Mouse (Mus musculus): ENCODE results near the gene Cfp. TPM values are rescaled to one million over a fixed set of nuclear protein-coding genes. Genes with fewer than 3 reads are reported as not detected.
A peak's percentile ranks its signal among the peaks of the same experiment; 100 is the strongest.

Cfp gene
- polyA plus RNA-seq, 1 experiment from 2014 or later, result 6.3 TPM

- H3K9me3 ChIP-seq (replicated peaks; ENCODE audit: control insufficient read depth, low read length, poor library complexity, severe bottlenecking), result no peaks in the 10 kb centered on the region
- peaks cover 2% of the 10 kb centered on the region; the same call in 1 of the 2 replicates for H3K4me1 ChIP-seq (ENCODE audit: control insufficient read depth, insufficient read depth, low read length)
- H3K9ac ChIP-seq (ENCODE audit: low read depth, low read length), result no peak overlapping the region
- no peak overlapping the region for H3K4me3 ChIP-seq (ENCODE audit: low read depth, low read length)
- H3K36me3 ChIP-seq (ENCODE audit: control insufficient read depth, insufficient read depth, low read length), result 0 out of 2 replicates have a peak, but pooled peaks cover 4% of the 10 kb centered on the region
- no peak overlapping the region for H3K27ac ChIP-seq (ENCODE audit: low read length)
- 90% methylated on average over 1 of the region's 1 CpGs for WGBS
- H3K27me3 ChIP-seq (ENCODE audit: control insufficient read depth, insufficient read depth, low read depth, low read length), result no peaks in the 10 kb centered on the region
- no peak overlapping the region for H3K4me2 ChIP-seq (ENCODE audit: low read length)
- ATAC-seq, result no peak
Measured at GRCm38 (mm10) chrX:20923506-20923905, 7.8 kb downstream of the Cfp start.

DNA sequence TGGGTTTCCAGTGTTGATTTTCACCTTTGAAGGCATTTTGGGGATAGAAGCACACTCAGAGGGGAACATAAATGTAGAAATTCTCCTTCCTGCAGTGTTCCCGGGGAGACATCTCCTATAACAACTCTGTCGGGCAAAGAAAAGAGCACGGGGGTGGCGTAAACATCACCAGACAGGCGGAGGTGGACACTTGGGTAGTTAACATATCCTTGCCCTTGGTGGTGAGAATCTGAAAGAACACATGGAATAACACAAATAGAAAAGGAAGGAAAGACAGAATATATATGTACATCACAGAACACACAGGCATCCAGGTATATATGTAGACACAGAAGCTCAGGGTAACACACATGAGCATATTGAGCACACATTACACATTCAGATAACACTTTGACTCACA lies 10.0 kb downstream of the Cfp start:
- no peaks in the 10 kb centered on the region for H3K9me3 ChIP-seq (replicated peaks; ENCODE audit: control insufficient read depth, low read length, poor library complexity, severe bottlenecking)
- peak overlapping the region; percentile 56 for H3K4me2 ChIP-seq (ENCODE audit: low read length)
- peaks cover 11% of the 10 kb centered on the region for H3K4me1 ChIP-seq (ENCODE audit: control insufficient read depth, insufficient read depth, low read length)
- 0 out of 2 replicates have a peak overlapping the region, but pooled peaks have one; percentile 60 for H3K27ac ChIP-seq (ENCODE audit: low read length)
- WGBS, result 42% methylated on average over 5 of the region's 5 CpGs
- no peaks in the 10 kb centered on the region for H3K27me3 ChIP-seq (ENCODE audit: control insufficient read depth, insufficient read depth, low read depth, low read length)
- H3K4me3 ChIP-seq (ENCODE audit: low read depth, low read length), result peak overlapping the region; percentile 69
- ATAC-seq, result peak; percentile 26
- no peak overlapping the region for H3K9ac ChIP-seq (ENCODE audit: low read depth, low read length)
- no peaks in the 10 kb centered on the region for H3K36me3 ChIP-seq (ENCODE audit: control insufficient read depth, insufficient read depth, low read length)

DNA sequence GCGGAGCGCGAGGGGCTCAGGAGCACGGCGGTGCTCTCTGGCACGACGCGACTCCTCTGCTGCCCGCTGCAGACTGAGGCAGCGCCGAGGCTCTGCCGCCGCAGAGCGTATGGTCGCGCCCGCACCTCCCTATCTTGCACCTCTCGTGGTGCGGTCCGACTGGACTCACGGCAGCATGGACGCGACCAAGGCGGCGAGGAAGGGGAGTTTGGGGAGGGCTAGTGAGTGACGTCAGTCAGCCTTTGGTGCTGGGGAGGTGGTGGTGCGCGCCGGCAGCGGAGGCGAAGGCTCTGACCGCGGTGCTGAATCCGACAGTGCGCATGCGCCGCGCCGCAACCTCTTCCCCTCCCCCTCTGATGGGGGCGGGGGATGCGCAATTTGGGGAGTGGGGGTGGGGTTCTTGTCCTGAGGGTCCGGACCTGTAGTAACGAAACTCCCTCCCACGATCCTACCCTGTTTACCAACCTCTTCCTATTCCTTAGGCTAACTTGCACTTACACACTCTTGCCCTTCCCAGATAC lies 10.5 kb downstream of the Cfp start, which contains the start of gene Syn1:
TSS of gene Syn1 (minus strand) at position 161 of the 521 bp plus-strand sequence.
- peaks cover 2% of the 10 kb centered on the region; the same call in 1 of the 2 replicates for H3K36me3 ChIP-seq (ENCODE audit: control insufficient read depth, insufficient read depth, low read length)
- peak; percentile 97 for ATAC-seq
- WGBS, result 25% methylated on average over 20 of the region's 44 CpGs

GRCm38 (mm10) chrX:20920249-20920843 lies 11.0 kb downstream of the Cfp start:
- H3K36me3 ChIP-seq (ENCODE audit: control insufficient read depth, insufficient read depth, low read length), result peaks cover 4% of the 10 kb centered on the region; the same call in 1 of the 2 replicates
- H3K4me1 ChIP-seq (ENCODE audit: control insufficient read depth, insufficient read depth, low read length), result peaks cover 11% of the 10 kb centered on the region
- peak overlapping the region; percentile 69 for H3K4me3 ChIP-seq (ENCODE audit: low read depth, low read length)
- no peaks in the 10 kb centered on the region for H3K9me3 ChIP-seq (replicated peaks; ENCODE audit: control insufficient read depth, low read length, poor library complexity, severe bottlenecking)
- H3K4me2 ChIP-seq (ENCODE audit: low read length), result peak overlapping the region; percentile 66
- no peaks in the 10 kb centered on the region for H3K27me3 ChIP-seq (ENCODE audit: control insufficient read depth, insufficient read depth, low read depth, low read length)
- H3K27ac ChIP-seq (ENCODE audit: low read length), result peak overlapping the region; percentile 83
- 21% methylated on average over 34 of the region's 49 CpGs for WGBS
- peak; percentile 69 for ATAC-seq
- peak overlapping the region; percentile 80 for H3K9ac ChIP-seq (ENCODE audit: low read depth, low read length)

More for the DNA sequence above, 10.5 kb downstream of the Cfp start, which contains the start of gene Syn1:
- Histone ChIP-seq H3K4me2 (ENCODE audit: low read length) (peak within 1 kb of the TSS; percentile 66), H3K4me1 (ENCODE audit: control insufficient read depth, insufficient read depth, low read length) (peaks cover 11% of the 10 kb centered on the region), H3K9ac (ENCODE audit: low read depth, low read length) (peak within 1 kb of the TSS; percentile 80), H3K4me3 (ENCODE audit: low read depth, low read length) (peak within 1 kb of the TSS; percentile 69), H3K9me3 (replicated peaks; ENCODE audit: control insufficient read depth, low read length, poor library complexity, severe bottlenecking) (no peaks in the 10 kb centered on the region), H3K27me3 (ENCODE audit: control insufficient read depth, insufficient read depth, low read depth, low read length) (no peaks in the 10 kb centered on the region), H3K27ac (ENCODE audit: low read length) (peak within 1 kb of the TSS; percentile 83)

DNA sequence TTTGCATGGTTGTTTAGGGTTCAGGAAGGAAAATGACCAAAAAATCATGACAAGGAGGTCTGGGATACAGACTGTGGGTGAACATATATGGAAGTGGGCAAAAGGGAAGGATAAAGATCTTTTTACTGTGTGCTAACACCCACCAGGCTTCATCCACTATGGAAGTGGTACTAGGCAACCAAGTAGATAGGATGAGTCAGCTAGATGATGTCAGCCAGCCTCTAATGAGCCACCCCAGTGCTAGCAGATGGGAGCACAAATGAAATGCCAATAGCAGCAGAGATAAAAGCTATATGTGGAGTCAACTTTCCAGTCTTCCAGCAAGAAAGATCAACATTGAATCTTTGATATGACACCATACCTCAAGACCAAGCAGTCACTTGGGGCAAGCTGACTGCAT lies 16.3 kb downstream of the Cfp start:
- H3K9me3 ChIP-seq (replicated peaks; ENCODE audit: control insufficient read depth, low read length, poor library complexity, severe bottlenecking), result no peaks in the 10 kb centered on the region
- H3K9ac ChIP-seq (ENCODE audit: low read depth, low read length), result no peak overlapping the region
- peaks cover 4% of the 10 kb centered on the region; the same call in 1 of the 2 replicates for H3K36me3 ChIP-seq (ENCODE audit: control insufficient read depth, insufficient read depth, low read length)
- H3K4me2 ChIP-seq (ENCODE audit: low read length), result no peak overlapping the region
- no peak overlapping the region for H3K27ac ChIP-seq (ENCODE audit: low read length)
- peaks cover 11% of the 10 kb centered on the region for H3K4me1 ChIP-seq (ENCODE audit: control insufficient read depth, insufficient read depth, low read length)
- H3K4me3 ChIP-seq (ENCODE audit: low read depth, low read length), result no peak overlapping the region
- no peak for ATAC-seq
- no peaks in the 10 kb centered on the region for H3K27me3 ChIP-seq (ENCODE audit: control insufficient read depth, insufficient read depth, low read depth, low read length)

GRCm38 (mm10) chrX:20913726-20914125 lies 17.6 kb downstream of the Cfp start:
- H3K9ac ChIP-seq (ENCODE audit: low read depth, low read length), result no peak overlapping the region
- WGBS, result 84% methylated on average over 6 of the region's 6 CpGs
- ATAC-seq, result no peak
- no peak overlapping the region for H3K4me3 ChIP-seq (ENCODE audit: low read depth, low read length)
- H3K4me1 ChIP-seq (ENCODE audit: control insufficient read depth, insufficient read depth, low read length), result peaks cover 8% of the 10 kb centered on the region
- no peaks in the 10 kb centered on the region for H3K27me3 ChIP-seq (ENCODE audit: control insufficient read depth, insufficient read depth, low read depth, low read length)
- H3K4me2 ChIP-seq (ENCODE audit: low read length), result no peak overlapping the region
- H3K27ac ChIP-seq (ENCODE audit: low read length), result no peak overlapping the region
- no peaks in the 10 kb centered on the region for H3K9me3 ChIP-seq (replicated peaks; ENCODE audit: control insufficient read depth, low read length, poor library complexity, severe bottlenecking)
- peaks cover 4% of the 10 kb centered on the region; the same call in 1 of the 2 replicates for H3K36me3 ChIP-seq (ENCODE audit: control insufficient read depth, insufficient read depth, low read length)

GRCm38 (mm10) chrX:20910074-20910473 lies 21.3 kb downstream of the Cfp start:
- no peak overlapping the region for H3K27ac ChIP-seq (ENCODE audit: low read length)
- no peaks in the 10 kb centered on the region for H3K9me3 ChIP-seq (replicated peaks; ENCODE audit: control insufficient read depth, low read length, poor library complexity, severe bottlenecking)
- H3K4me3 ChIP-seq (ENCODE audit: low read depth, low read length), result no peak overlapping the region
- H3K4me2 ChIP-seq (ENCODE audit: low read length), result no peak overlapping the region
- H3K27me3 ChIP-seq (ENCODE audit: control insufficient read depth, insufficient read depth, low read depth, low read length), result no peaks in the 10 kb centered on the region
- no peak for ATAC-seq
- H3K36me3 ChIP-seq (ENCODE audit: control insufficient read depth, insufficient read depth, low read length), result no peaks in the 10 kb centered on the region
- no peaks in the 10 kb centered on the region for H3K4me1 ChIP-seq (ENCODE audit: control insufficient read depth, insufficient read depth, low read length)
- H3K9ac ChIP-seq (ENCODE audit: low read depth, low read length), result no peak overlapping the region
- 48% methylated on average over 3 of the region's 3 CpGs for WGBS

Other genes with a start within 250 kb of the Cfp start
- gene Cdk16, start 243.6 kb downstream of the Cfp start, polyA plus RNA-seq (2015; fragmentation: Nextera tagmentation; extraction: Ambion mirVana), result 138 and 148 TPM in 2 replicates
- 108 and 109 TPM in 2 replicates for gene Usp11, start 227.6 kb downstream of the Cfp start, polyA plus RNA-seq (2015; fragmentation: Nextera tagmentation; extraction: Ambion mirVana)
- gene Araf, start 133.7 kb downstream of the Cfp start, polyA plus RNA-seq (2015; fragmentation: Nextera tagmentation; extraction: Ambion mirVana), result 379 and 431 TPM in 2 replicates
- 2.0 and 2.2 TPM in 2 replicates for gene Timp1, start 61.4 kb downstream of the Cfp start, polyA plus RNA-seq (2015; fragmentation: Nextera tagmentation; extraction: Ambion mirVana)
- gene Syn1, start 10.6 kb downstream of the Cfp start, polyA plus RNA-seq (2015; fragmentation: Nextera tagmentation; extraction: Ambion mirVana), result 68.8 and 82.0 TPM in 2 replicates
- 22.9 TPM in 2 replicates for gene Elk1, start 19.1 kb upstream of the Cfp start, polyA plus RNA-seq (2015; fragmentation: Nextera tagmentation; extraction: Ambion mirVana)
- 21.2 and 22.6 TPM in 2 replicates for gene Uxt, start 30.5 kb upstream of the Cfp start, polyA plus RNA-seq (2015; fragmentation: Nextera tagmentation; extraction: Ambion mirVana)
- 7.7 and 8.9 TPM in 2 replicates for gene Zfp182, start 130.8 kb upstream of the Cfp start, polyA plus RNA-seq (2015; fragmentation: Nextera tagmentation; extraction: Ambion mirVana)
- not detected in 2 replicates for gene Spaca5, start 136.9 kb upstream of the Cfp start, polyA plus RNA-seq (2015; fragmentation: Nextera tagmentation; extraction: Ambion mirVana)
- 6.2 and 6.6 TPM in 2 replicates for gene Zfp300, start 158.0 kb upstream of the Cfp start, polyA plus RNA-seq (2015; fragmentation: Nextera tagmentation; extraction: Ambion mirVana)
- gene Ssxa1, start 184.3 kb upstream of the Cfp start, polyA plus RNA-seq (2015; fragmentation: Nextera tagmentation; extraction: Ambion mirVana), result not detected in 2 replicates
- not detected in 2 replicates for gene Gm21876, start 244.1 kb upstream of the Cfp start, polyA plus RNA-seq (2015; fragmentation: Nextera tagmentation; extraction: Ambion mirVana)

All from midbrain, embryonic 16.5 days (tissue).